Mouse (Mus musculus): Measurements from ENCODE around the gene B230217C12Rik. TPM values are rescaled to one million over a fixed set of nuclear protein-coding genes. Genes with fewer than 3 reads are reported as not detected.

Gene B230217C12Rik
- polyA plus RNA-seq, 1 experiment from 2014 or later = 2.9 TPM

- WGBS = 67% methylated on average over 2 of the region's 2 CpGs
- Histone ChIP-seq H3K4me1 (replicated peaks) (no peaks in the 10 kb centered on the region), H3K9ac (no peak overlapping the region), H3K4me2 (no peak overlapping the region), H3K27me3 (no peaks in the 10 kb centered on the region), H3K4me3 (no peak overlapping the region), H3K27ac (no peak overlapping the region), H3K9me3 (replicated peaks) (no peaks in the 10 kb centered on the region), H3K36me3 (no peaks in the 10 kb centered on the region)
- no peak for ATAC-seq (replicated peaks; ENCODE audit: insufficient number of reproducible peaks, insufficient read depth, low FRiP score, low read depth)
Measured at GRCm38 (mm10) chr11:97877341-97877740, 36.8 kb downstream of the B230217C12Rik start.

GRCm38 (mm10) chr11:97880362-97880761, 39.8 kb downstream of the B230217C12Rik start:
- no peak overlapping the region for H3K9ac ChIP-seq
- H3K27ac ChIP-seq = no peak overlapping the region
- WGBS = 87% methylated on average over 4 of the region's 4 CpGs
- H3K4me2 ChIP-seq = no peak overlapping the region
- no peaks in the 10 kb centered on the region for H3K27me3 ChIP-seq
- no peak for ATAC-seq (replicated peaks; ENCODE audit: insufficient number of reproducible peaks, insufficient read depth, low FRiP score, low read depth)
- no peak overlapping the region for H3K4me3 ChIP-seq
- no peaks in the 10 kb centered on the region for H3K36me3 ChIP-seq
- no peaks in the 10 kb centered on the region for H3K9me3 ChIP-seq (replicated peaks)
- no peaks in the 10 kb centered on the region for H3K4me1 ChIP-seq (replicated peaks)

DNA sequence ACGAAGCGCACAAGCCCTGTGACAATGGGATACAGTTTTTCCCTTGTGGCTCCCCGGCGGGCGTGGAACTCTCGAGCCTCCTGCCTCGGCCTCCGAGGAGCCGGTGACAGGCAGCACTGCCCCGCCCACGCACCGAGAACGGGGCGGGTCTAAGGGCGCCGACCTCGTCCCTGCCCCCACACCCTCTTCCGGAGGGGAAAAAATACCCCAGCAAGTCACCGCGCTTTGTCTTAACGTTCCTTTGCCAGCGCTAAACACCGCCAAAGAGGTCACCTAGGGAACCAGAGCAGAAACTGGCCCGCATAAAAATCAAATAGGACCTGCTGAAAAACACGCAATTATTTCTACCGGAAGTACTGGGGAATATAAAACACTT, 43.0 kb downstream of the B230217C12Rik start:
- no peaks in the 10 kb centered on the region for H3K4me1 ChIP-seq (replicated peaks)
- peak overlapping the region; percentile 60 for H3K9ac ChIP-seq
- peak overlapping the region; percentile 60 for H3K4me3 ChIP-seq
- peak overlapping the region; percentile 86 for H3K27ac ChIP-seq
- no peaks in the 10 kb centered on the region for H3K27me3 ChIP-seq
- H3K9me3 ChIP-seq (replicated peaks) = no peaks in the 10 kb centered on the region
- ATAC-seq (replicated peaks; ENCODE audit: insufficient number of reproducible peaks, insufficient read depth, low FRiP score, low read depth) = peak; percentile 63; the same call in 1 of the 2 replicates
- H3K36me3 ChIP-seq = no peaks in the 10 kb centered on the region
- 3% methylated on average over 26 of the region's 26 CpGs for WGBS
- H3K4me2 ChIP-seq = peak overlapping the region; percentile 73

- H3K4me1 ChIP-seq (replicated peaks) = no peaks in the 10 kb centered on the region
- H3K27me3 ChIP-seq = no peaks in the 10 kb centered on the region
- peak within 1 kb of the TSS; percentile 60 for H3K4me3 ChIP-seq
- no peaks in the 10 kb centered on the region for H3K9me3 ChIP-seq (replicated peaks)
- H3K27ac ChIP-seq = peak within 1 kb of the TSS; percentile 86
- under 1% methylated on average over 37 of the region's 37 CpGs for WGBS
- peak; percentile 92 for ATAC-seq (replicated peaks; ENCODE audit: insufficient number of reproducible peaks, insufficient read depth, low FRiP score, low read depth)
- H3K36me3 ChIP-seq = no peaks in the 10 kb centered on the region
- peak within 1 kb of the TSS; percentile 60 for H3K9ac ChIP-seq
- peak within 1 kb of the TSS; percentile 73 for H3K4me2 ChIP-seq
Measured at GRCm38 (mm10) chr11:97883918-97884600, 43.5 kb downstream of the B230217C12Rik start, which contains the start of gene Fbxo47. TSS of gene Fbxo47 (minus strand) at chr11:97884154.

DNA sequence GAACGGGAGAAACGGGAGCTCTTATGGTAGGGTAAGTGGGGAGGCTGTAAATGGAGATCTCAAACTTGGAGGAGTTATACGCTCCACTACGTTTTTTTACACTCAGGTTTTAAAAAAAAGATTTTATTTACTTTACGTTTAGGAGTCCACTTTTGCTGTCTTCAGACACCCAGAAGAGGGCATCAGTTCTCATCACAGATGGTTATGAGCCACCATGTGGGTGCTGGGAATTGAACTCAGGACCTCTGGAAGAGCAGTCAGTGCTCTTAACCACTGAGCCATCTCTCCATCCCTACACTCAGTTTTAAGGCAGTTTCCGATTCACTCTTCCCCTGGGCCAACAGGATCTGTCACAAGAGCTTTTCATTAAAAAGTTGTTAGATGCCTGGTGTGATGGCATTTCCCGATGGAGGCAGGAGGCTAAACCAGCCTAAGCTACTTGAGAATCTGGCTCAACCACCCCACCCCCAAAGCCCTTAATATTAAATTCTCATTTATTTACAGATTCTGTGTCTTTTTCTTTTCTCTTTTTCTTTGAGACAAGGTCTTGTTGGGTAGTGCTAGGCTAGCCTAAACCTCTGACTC, 44.1 kb downstream of the B230217C12Rik start:
- no peaks in the 10 kb centered on the region for H3K4me1 ChIP-seq (replicated peaks)
- peak overlapping the region; percentile 73 for H3K4me2 ChIP-seq
- no peaks in the 10 kb centered on the region for H3K9me3 ChIP-seq (replicated peaks)
- peak overlapping the region; percentile 80 for H3K27ac ChIP-seq
- no peak for ATAC-seq (replicated peaks; ENCODE audit: insufficient number of reproducible peaks, insufficient read depth, low FRiP score, low read depth)
- H3K4me3 ChIP-seq = peak overlapping the region; percentile 60
- WGBS = 27% methylated on average over 7 of the region's 7 CpGs
- H3K27me3 ChIP-seq = no peaks in the 10 kb centered on the region
- no peaks in the 10 kb centered on the region for H3K36me3 ChIP-seq
- H3K9ac ChIP-seq = peak overlapping the region; percentile 42

- Histone ChIP-seq H3K27me3 (no peaks in the 10 kb centered on the region), H3K4me2 (no peak overlapping the region), H3K9me3 (replicated peaks) (no peaks in the 10 kb centered on the region), H3K36me3 (no peaks in the 10 kb centered on the region), H3K4me1 (replicated peaks) (no peaks in the 10 kb centered on the region), H3K9ac (no peak overlapping the region), H3K27ac (no peak overlapping the region), H3K4me3 (no peak overlapping the region)
- no peak for ATAC-seq (replicated peaks; ENCODE audit: insufficient number of reproducible peaks, insufficient read depth, low FRiP score, low read depth)
- 87% methylated on average over 2 of the region's 2 CpGs for WGBS
Measured at GRCm38 (mm10) chr11:97885296-97885915, 44.8 kb downstream of the B230217C12Rik start.

- Histone ChIP-seq H3K27ac (no peak overlapping the region), H3K27me3 (no peaks in the 10 kb centered on the region), H3K4me3 (no peak overlapping the region), H3K4me2 (no peak overlapping the region), H3K36me3 (no peaks in the 10 kb centered on the region), H3K4me1 (replicated peaks) (no peaks in the 10 kb centered on the region), H3K9ac (no peak overlapping the region), H3K9me3 (replicated peaks) (no peaks in the 10 kb centered on the region)
- WGBS = 72% methylated on average over 5 of the region's 5 CpGs
- no peak for ATAC-seq (replicated peaks; ENCODE audit: insufficient number of reproducible peaks, insufficient read depth, low FRiP score, low read depth)
Measured at GRCm38 (mm10) chr11:97891821-97892220, 51.2 kb downstream of the B230217C12Rik start.

Other genes starting within 250 kb of the B230217C12Rik start
- 0.71 and 1.1 TPM in 2 replicates for gene Epop, start 211.1 kb upstream of the B230217C12Rik start, polyA plus RNA-seq (2015; fragmentation: Nextera tagmentation; extraction: Ambion mirVana)
- gene Mllt6, start 177.4 kb upstream of the B230217C12Rik start, polyA plus RNA-seq (2015; fragmentation: Nextera tagmentation; extraction: Ambion mirVana) = 2.2 and 2.3 TPM in 2 replicates
- gene Cisd3, start 155.0 kb upstream of the B230217C12Rik start, polyA plus RNA-seq (2015; fragmentation: Nextera tagmentation; extraction: Ambion mirVana) = 60.7 and 69.4 TPM in 2 replicates
- gene Pcgf2, start 140.3 kb upstream of the B230217C12Rik start, polyA plus RNA-seq (2015; fragmentation: Nextera tagmentation; extraction: Ambion mirVana) = 10.9 and 11.5 TPM in 2 replicates
- gene Psmb3, start 137.4 kb upstream of the B230217C12Rik start, polyA plus RNA-seq (2015; fragmentation: Nextera tagmentation; extraction: Ambion mirVana) = 337 and 364 TPM in 2 replicates
- gene Pip4k2b, start 96.1 kb upstream of the B230217C12Rik start, polyA plus RNA-seq (2015; fragmentation: Nextera tagmentation; extraction: Ambion mirVana) = 0.82 and 0.95 TPM in 2 replicates
- 9.5 and 10.5 TPM in 2 replicates for gene Cwc25, start 74.2 kb upstream of the B230217C12Rik start, polyA plus RNA-seq (2015; fragmentation: Nextera tagmentation; extraction: Ambion mirVana)
- gene 1700001P01Rik, start 64.9 kb upstream of the B230217C12Rik start, polyA plus RNA-seq (2015; fragmentation: Nextera tagmentation; extraction: Ambion mirVana) = 0.21 and 0.32 TPM in 2 replicates
- gene Rpl23, start 58.3 kb upstream of the B230217C12Rik start, polyA plus RNA-seq (2015; fragmentation: Nextera tagmentation; extraction: Ambion mirVana) = 286 and 399 TPM in 2 replicates
- 40.3 and 65.5 TPM in 2 replicates for gene Lasp1, start 41.8 kb upstream of the B230217C12Rik start, polyA plus RNA-seq (2015; fragmentation: Nextera tagmentation; extraction: Ambion mirVana)
- 0.72 and 0.82 TPM in 2 replicates for gene Fbxo47, start 43.4 kb downstream of the B230217C12Rik start, polyA plus RNA-seq (2015; fragmentation: Nextera tagmentation; extraction: Ambion mirVana)
- 0.88 and 2.2 TPM in 2 replicates for gene Plxdc1, start 145.7 kb downstream of the B230217C12Rik start, polyA plus RNA-seq (2015; fragmentation: Nextera tagmentation; extraction: Ambion mirVana)
- gene Arl5c, start 155.4 kb downstream of the B230217C12Rik start, polyA plus RNA-seq (2015; fragmentation: Nextera tagmentation; extraction: Ambion mirVana) = 3.8 and 6.9 TPM in 2 replicates
- 5.8 and 8.5 TPM in 2 replicates for gene Cacnb1, start 182.3 kb downstream of the B230217C12Rik start, polyA plus RNA-seq (2015; fragmentation: Nextera tagmentation; extraction: Ambion mirVana)
- 601 and 668 TPM in 2 replicates for gene Rpl19, start 185.9 kb downstream of the B230217C12Rik start, polyA plus RNA-seq (2015; fragmentation: Nextera tagmentation; extraction: Ambion mirVana)
- gene Stac2, start 212.7 kb downstream of the B230217C12Rik start, polyA plus RNA-seq (2015; fragmentation: Nextera tagmentation; extraction: Ambion mirVana) = 0.78 and 1.0 TPM in 2 replicates

Data from heart, embryonic 15.5 days (tissue).